Mouse (Mus musculus) intestine, postnatal 0 days (tissue): Measurements from ENCODE around the gene Timm44. TPM values are rescaled to one million over a fixed set of nuclear protein-coding genes. Genes with fewer than 3 reads are reported as not detected.

Experiments
- ATAC-seq: fragments of 200-750 bp; cut with Nextera tagmentation; 2 replicates; pipeline ENCODE4 v1.8.0; 2017; ENCODE audit warnings: mild to moderate bottlenecking, moderate TSS enrichment, moderate library complexity
- H3K27ac ChIP-seq: fragments of 300-500 bp; sonication (generic); 2 replicates; pipeline ENCODE4 v1.5.1; 2014; ENCODE audit warnings: mild to moderate bottlenecking, low read depth, low read length, moderate library complexity
- H3K27me3 ChIP-seq: fragments of 300-500 bp; sonication (generic); replicated peaks from 2 replicates; pipeline ENCODE4 v1.6.1; 2014; ENCODE audit warnings: low read length, mixed read lengths; ENCODE audit not compliant: control insufficient read depth, insufficient read depth
- H3K36me3 ChIP-seq: fragments of 300-500 bp; sonication (generic); 2 replicates; pipeline ENCODE4 v1.6.1; 2014; ENCODE audit warnings: mild to moderate bottlenecking, moderate library complexity; ENCODE audit not compliant: control insufficient read depth, insufficient read depth
- H3K4me1 ChIP-seq: fragments of 300-500 bp; sonication (generic); replicated peaks from 2 replicates; pipeline ENCODE4 v1.6.1; 2014; ENCODE audit warnings: antibody characterized with exemption, low read length, mixed read lengths; ENCODE audit not compliant: control insufficient read depth, insufficient read depth
- H3K4me2 ChIP-seq: fragments of 300-500 bp; sonication (generic); replicated peaks from 2 replicates; pipeline ENCODE4 v1.6.1; 2014; ENCODE audit warnings: low read depth, mild to moderate bottlenecking, moderate library complexity
- H3K4me3 ChIP-seq: fragments of 300-500 bp; sonication (generic); 2 replicates; pipeline ENCODE4 v1.5.1; 2014; ENCODE audit warnings: low read depth, low read length
- H3K9ac ChIP-seq: fragments of 300-500 bp; sonication (generic); 2 replicates; pipeline ENCODE4 v1.6.1; 2014; ENCODE audit warnings: mild to moderate bottlenecking, low read depth, low read length
- H3K9me3 ChIP-seq: fragments of 300-500 bp; sonication (generic); 2 replicates; pipeline ENCODE4 v1.6.1; 2016; ENCODE audit warnings: mixed run types; ENCODE audit not compliant: control insufficient read depth
- CTCF ChIP-seq: sonication (generic); IDR thresholded peaks from 2 replicates; pipeline ENCODE4 v1.5.1; 2016; ENCODE audit warnings: low read depth, mild to moderate bottlenecking, control low read depth, antibody characterized with exemption, moderate library complexity
- WGBS: fragments of 180-500 bp; shearing (Covaris S2); extraction: QIAGEN DNeasy Blood & Tissue Kit; methylation state at CpG from one replicate; pipeline ENCODE4 v1.1.7; 2014; 5-methylcytosine and 5-hydroxymethylcytosine counted together
- polyA plus RNA-seq: library from polyadenylated mRNA; unstranded; fragments of >200 nt; fragmentation: Nextera tagmentation; extraction: Ambion mirVana; gene quantifications from 2 replicates; pipeline ENCODE4 v1.2.1, GENCODE M21; 2015

Gene Timm44
- polyA plus RNA-seq, 1 experiment from 2014 or later: 35.5 TPM

GRCm38 (mm10) chr8:4320404-4320803 lies 44.7 kb upstream of the Timm44 start:
- no peak for TF ChIP-seq CTCF
- peaks cover 3% of the 10 kb centered on the region; the same call in 1 of the 2 replicates for H3K36me3 ChIP-seq
- ATAC-seq: no peak
- no peak overlapping the region for H3K4me3 ChIP-seq
- H3K4me1 ChIP-seq: 0 out of 2 replicates have a peak, but pooled peaks cover 5% of the 10 kb centered on the region
- no peaks in the 10 kb centered on the region for H3K27me3 ChIP-seq
- H3K4me2 ChIP-seq: no peak overlapping the region
- 95% methylated on average over 1 of the region's 1 CpGs for WGBS
- H3K27ac ChIP-seq: no peak overlapping the region
- H3K9ac ChIP-seq: no peak overlapping the region
- no peaks in the 10 kb centered on the region for H3K9me3 ChIP-seq

- 0 out of 2 replicates have a peak, but pooled peaks cover 5% of the 10 kb centered on the region for H3K4me1 ChIP-seq
- no peak overlapping the region for H3K9ac ChIP-seq
- no peaks in the 10 kb centered on the region for H3K9me3 ChIP-seq
- H3K27ac ChIP-seq: no peak overlapping the region
- H3K4me2 ChIP-seq: no peak overlapping the region
- no peak overlapping the region for H3K4me3 ChIP-seq
- WGBS: 84% methylated on average over 11 of the region's 11 CpGs
- TF ChIP-seq CTCF: no peak
- ATAC-seq: no peak
- no peaks in the 10 kb centered on the region for H3K27me3 ChIP-seq
- peaks cover 3% of the 10 kb centered on the region; the same call in 1 of the 2 replicates for H3K36me3 ChIP-seq
These were observed 43.8 kb upstream of the Timm44 start for GRCm38 (mm10) chr8:4319573-4319872.

- Histone ChIP-seq H3K27me3 (no peaks in the 10 kb centered on the region), H3K4me2 (no peak overlapping the region), H3K27ac (no peak overlapping the region), H3K4me1 (0 out of 2 replicates have a peak, but pooled peaks cover 5% of the 10 kb centered on the region), H3K4me3 (no peak overlapping the region), H3K9ac (no peak overlapping the region), H3K9me3 (no peaks in the 10 kb centered on the region), H3K36me3 (peaks cover 3% of the 10 kb centered on the region; the same call in 1 of the 2 replicates)
- WGBS: 62% methylated on average over 2 of the region's 2 CpGs
- ATAC-seq: no peak
- no peak for TF ChIP-seq CTCF
These were observed 43.3 kb upstream of the Timm44 start for GRCm38 (mm10) chr8:4318796-4319572.

GRCm38 (mm10) chr8:4318124-4318523 lies 42.4 kb upstream of the Timm44 start:
- Histone ChIP-seq H3K27ac (no peak overlapping the region), H3K27me3 (no peaks in the 10 kb centered on the region), H3K9ac (no peak overlapping the region), H3K9me3 (no peaks in the 10 kb centered on the region), H3K4me2 (no peak overlapping the region), H3K4me1 (0 out of 2 replicates have a peak, but pooled peaks cover 5% of the 10 kb centered on the region), H3K4me3 (no peak overlapping the region), H3K36me3 (peaks cover 3% of the 10 kb centered on the region; the same call in 1 of the 2 replicates)
- TF ChIP-seq CTCF: no peak
- 88% methylated on average over 5 of the region's 5 CpGs for WGBS
- no peak for ATAC-seq

GRCm38 (mm10) chr8:4314852-4315251 lies 39.1 kb upstream of the Timm44 start:
- WGBS: 74% methylated on average over 3 of the region's 3 CpGs
- H3K4me3 ChIP-seq: no peak overlapping the region
- TF ChIP-seq CTCF: no peak
- H3K9me3 ChIP-seq: no peaks in the 10 kb centered on the region
- H3K4me1 ChIP-seq: 0 out of 2 replicates have a peak, but pooled peaks cover 5% of the 10 kb centered on the region
- H3K4me2 ChIP-seq: no peak overlapping the region
- no peaks in the 10 kb centered on the region for H3K27me3 ChIP-seq
- peaks cover 15% of the 10 kb centered on the region for H3K36me3 ChIP-seq
- no peak overlapping the region for H3K27ac ChIP-seq
- no peak for ATAC-seq
- H3K9ac ChIP-seq: no peak overlapping the region

- no peaks in the 10 kb centered on the region for H3K27me3 ChIP-seq
- no peak overlapping the region for H3K4me3 ChIP-seq
- H3K4me1 ChIP-seq: no peaks in the 10 kb centered on the region
- peaks cover 29% of the 10 kb centered on the region for H3K36me3 ChIP-seq
- no peak for TF ChIP-seq CTCF
- H3K9me3 ChIP-seq: no peaks in the 10 kb centered on the region
- no peak overlapping the region for H3K27ac ChIP-seq
- WGBS: 42% methylated on average over 3 of the region's 3 CpGs
- H3K4me2 ChIP-seq: no peak overlapping the region
- H3K9ac ChIP-seq: no peak overlapping the region
- no peak for ATAC-seq
These were observed 37.8 kb upstream of the Timm44 start for GRCm38 (mm10) chr8:4313254-4314124.
